Mouse (Mus musculus): Measurements from ENCODE around the gene Gm10306. TPM values are rescaled to one million over a fixed set of nuclear protein-coding genes. Genes with fewer than 3 reads are reported as not detected.

Gm10306 gene
- polyA plus RNA-seq (2012; rRNA removed) = not detected in 2 replicates

GRCm38 (mm10) chr4:94556265-94557054, at the start of gene Gm10306, which contains the start of gene Caap1:
Gene Gm10306 (plus strand): TSS chr4:94556546.
Gene Caap1 (minus strand): TSS chr4:94556796.

DNA sequence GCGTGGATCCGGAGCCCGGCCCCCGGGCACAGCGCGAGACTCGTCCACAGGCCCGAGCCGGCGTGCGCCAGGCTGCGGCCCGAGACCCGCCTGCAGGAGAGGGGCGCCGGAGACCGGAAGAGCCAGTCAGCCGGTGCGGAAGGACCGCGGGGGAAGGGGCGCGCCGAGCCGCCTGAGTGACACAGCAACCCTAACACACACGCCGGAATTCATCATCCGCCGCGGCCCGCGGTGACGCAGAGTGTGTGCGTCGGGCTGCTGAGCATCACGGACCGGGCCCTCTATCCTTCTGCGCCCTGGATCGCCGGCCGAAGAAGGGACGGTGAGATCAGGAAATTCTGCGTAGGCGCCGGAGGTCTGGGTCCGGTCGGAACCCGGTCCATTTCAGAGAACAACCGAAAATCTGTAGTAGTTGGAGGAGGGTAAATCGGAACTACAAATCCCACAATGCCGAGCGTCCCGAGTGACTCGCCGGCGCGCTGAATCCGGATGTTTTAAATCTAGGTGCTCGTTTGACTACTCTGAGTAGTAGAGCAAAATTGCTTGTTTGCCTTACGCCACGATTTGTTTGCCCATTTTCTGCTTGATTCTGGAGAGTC, 46.8 kb downstream of the Gm10306 start, which contains the start of gene Plaa:
Gene Plaa (minus strand): TSS at position 214 of the 599 bp plus-strand sequence.

Other genes with a start within 250 kb of the Gm10306 start
- gene Caap1, start 250 bp downstream of the Gm10306 start, polyA plus RNA-seq (2012; rRNA removed) = 6.3 and 6.4 TPM in 2 replicates
- 16.7 and 19.4 TPM in 2 replicates for gene Plaa, start 46.7 kb downstream of the Gm10306 start, polyA plus RNA-seq (2012; rRNA removed)
- 1.9 and 2.3 TPM in 2 replicates for gene Ift74, start 57.9 kb downstream of the Gm10306 start, polyA plus RNA-seq (2012; rRNA removed)
- gene Lrrc19, start 93.6 kb downstream of the Gm10306 start, polyA plus RNA-seq (2012; rRNA removed) = not detected in 2 replicates
- gene Tek, start 182.7 kb downstream of the Gm10306 start, polyA plus RNA-seq (2012; rRNA removed) = 2.6 TPM in 2 replicates

All from liver, embryonic 14 days (tissue).